Mouse (Mus musculus): ENCODE data around the gene Cdkn1c. TPM values are rescaled to one million over a fixed set of nuclear protein-coding genes. Genes with fewer than 3 reads are reported as not detected.

Gene Cdkn1c
- polyA plus RNA-seq, 1 experiment, result 10.3 TPM

GRCm38 (mm10) chr7:143502418-143503200, 41.8 kb upstream of the Cdkn1c start, which contains the start of gene Phlda2:
TSS of gene Phlda2 (minus strand) at chr7:143503150.
- peaks cover 6% of the 10 kb centered on the region; the same call in 1 of the 2 replicates for H3K4me1 ChIP-seq (replicated peaks; ENCODE audit: control insufficient read depth, insufficient read depth, low read length)
- peak within 1 kb of the TSS; percentile 3; the same call in 1 of the 2 replicates for H3K4me3 ChIP-seq (ENCODE audit: control insufficient read depth, insufficient read depth, low read length)
- H3K27ac ChIP-seq (ENCODE audit: control insufficient read depth, insufficient read depth, low read length), result no peak within 1 kb of the TSS
- H3K27me3 ChIP-seq (ENCODE audit: control insufficient read depth, insufficient read depth, low read length), result peaks cover 13% of the 10 kb centered on the region; the same call in 1 of the 2 replicates
- H3K36me3 ChIP-seq (ENCODE audit: control insufficient read depth, insufficient read depth, low read length), result no peaks in the 10 kb centered on the region
- DNase-seq, result no peak
- WGBS, result 3% methylated on average over 51 of the region's 51 CpGs
- TF ChIP-seq CTCF (IDR thresholded peaks at IDR 0.05; ENCODE audit: borderline replicate concordance, control insufficient read depth, extremely low read depth, insufficient read depth, low read length, poor library complexity), result no peak
- no peak for TF ChIP-seq POLR2A (IDR thresholded peaks at IDR 0.05; ENCODE audit: control insufficient read depth, extremely low read depth, insufficient read depth, low read length, poor library complexity)

- Histone ChIP-seq H3K4me3 (ENCODE audit: control insufficient read depth, insufficient read depth, low read length) (peak overlapping the region; percentile 3; the same call in 1 of the 2 replicates), H3K4me1 (replicated peaks; ENCODE audit: control insufficient read depth, insufficient read depth, low read length) (peaks cover 6% of the 10 kb centered on the region; the same call in 1 of the 2 replicates), H3K36me3 (ENCODE audit: control insufficient read depth, insufficient read depth, low read length) (no peaks in the 10 kb centered on the region), H3K27ac (ENCODE audit: control insufficient read depth, insufficient read depth, low read length) (no peak overlapping the region), H3K27me3 (ENCODE audit: control insufficient read depth, insufficient read depth, low read length) (peaks cover 13% of the 10 kb centered on the region; the same call in 1 of the 2 replicates)
- DNase-seq, result no peak
- no peak for TF ChIP-seq POLR2A (IDR thresholded peaks at IDR 0.05; ENCODE audit: control insufficient read depth, extremely low read depth, insufficient read depth, low read length, poor library complexity)
- no peak for TF ChIP-seq CTCF (IDR thresholded peaks at IDR 0.05; ENCODE audit: borderline replicate concordance, control insufficient read depth, extremely low read depth, insufficient read depth, low read length, poor library complexity)
- 5% methylated on average over 55 of the region's 55 CpGs for WGBS
Observed at GRCm38 (mm10) chr7:143501643-143502417, 41.0 kb upstream of the Cdkn1c start.

- H3K4me1 ChIP-seq (replicated peaks; ENCODE audit: control insufficient read depth, insufficient read depth, low read length), result peaks cover 6% of the 10 kb centered on the region; the same call in 1 of the 2 replicates
- TF ChIP-seq CTCF (IDR thresholded peaks at IDR 0.05; ENCODE audit: borderline replicate concordance, control insufficient read depth, extremely low read depth, insufficient read depth, low read length, poor library complexity), result no peak
- no peak for TF ChIP-seq POLR2A (IDR thresholded peaks at IDR 0.05; ENCODE audit: control insufficient read depth, extremely low read depth, insufficient read depth, low read length, poor library complexity)
- H3K4me3 ChIP-seq (ENCODE audit: control insufficient read depth, insufficient read depth, low read length), result no peak overlapping the region
- H3K27me3 ChIP-seq (ENCODE audit: control insufficient read depth, insufficient read depth, low read length), result peaks cover 13% of the 10 kb centered on the region; the same call in 1 of the 2 replicates
- no peak for DNase-seq
- H3K36me3 ChIP-seq (ENCODE audit: control insufficient read depth, insufficient read depth, low read length), result no peaks in the 10 kb centered on the region
- H3K27ac ChIP-seq (ENCODE audit: control insufficient read depth, insufficient read depth, low read length), result no peak overlapping the region
- WGBS, result 61% methylated on average over 2 of the region's 2 CpGs
Observed at GRCm38 (mm10) chr7:143500912-143501311, 40.1 kb upstream of the Cdkn1c start.

- no peaks in the 10 kb centered on the region for H3K36me3 ChIP-seq (ENCODE audit: control insufficient read depth, insufficient read depth, low read length)
- H3K27me3 ChIP-seq (ENCODE audit: control insufficient read depth, insufficient read depth, low read length), result peaks cover 13% of the 10 kb centered on the region; the same call in 1 of the 2 replicates
- 94% methylated on average over 4 of the region's 4 CpGs for WGBS
- no peak for DNase-seq
- peaks cover 6% of the 10 kb centered on the region; the same call in 1 of the 2 replicates for H3K4me1 ChIP-seq (replicated peaks; ENCODE audit: control insufficient read depth, insufficient read depth, low read length)
- TF ChIP-seq POLR2A (IDR thresholded peaks at IDR 0.05; ENCODE audit: control insufficient read depth, extremely low read depth, insufficient read depth, low read length, poor library complexity) (no peak), CTCF (IDR thresholded peaks at IDR 0.05; ENCODE audit: borderline replicate concordance, control insufficient read depth, extremely low read depth, insufficient read depth, low read length, poor library complexity) (no peak)
- H3K4me3 ChIP-seq (ENCODE audit: control insufficient read depth, insufficient read depth, low read length), result no peak overlapping the region
- no peak overlapping the region for H3K27ac ChIP-seq (ENCODE audit: control insufficient read depth, insufficient read depth, low read length)
Observed at GRCm38 (mm10) chr7:143498584-143498983, 37.7 kb upstream of the Cdkn1c start.

- H3K27me3 ChIP-seq (ENCODE audit: control insufficient read depth, insufficient read depth, low read length), result no peaks in the 10 kb centered on the region
- H3K4me1 ChIP-seq (replicated peaks; ENCODE audit: control insufficient read depth, insufficient read depth, low read length), result no peaks in the 10 kb centered on the region
- no peak overlapping the region for H3K27ac ChIP-seq (ENCODE audit: control insufficient read depth, insufficient read depth, low read length)
- DNase-seq, result no peak
- TF ChIP-seq CTCF (IDR thresholded peaks at IDR 0.05; ENCODE audit: borderline replicate concordance, control insufficient read depth, extremely low read depth, insufficient read depth, low read length, poor library complexity), result no peak
- no peak for TF ChIP-seq POLR2A (IDR thresholded peaks at IDR 0.05; ENCODE audit: control insufficient read depth, extremely low read depth, insufficient read depth, low read length, poor library complexity)
- WGBS, result 16% methylated on average over 8 of the region's 8 CpGs
- no peak overlapping the region for H3K4me3 ChIP-seq (ENCODE audit: control insufficient read depth, insufficient read depth, low read length)
- no peaks in the 10 kb centered on the region for H3K36me3 ChIP-seq (ENCODE audit: control insufficient read depth, insufficient read depth, low read length)
Observed at GRCm38 (mm10) chr7:143495104-143495961, 34.5 kb upstream of the Cdkn1c start.
